Mouse (Mus musculus) right cerebral cortex, postnatal 10 days (tissue): ENCODE results near the gene Scand1.

Experiments used
- DNase-seq, 2 experiments: peaks; one replicate each; pipeline ENCODE4 v3.0.0; 2021; ENCODE audit warnings: low spot score in 2 of 2

Scand1 gene

GRCm38 (mm10) chr2:156312297-156312897 is at the start of gene Scand1, which contains the start of gene Cnbd2:
Scand1 (minus strand) TSS chr2:156312704.
Cnbd2 (plus strand) TSS chr2:156312299.
- DNase-seq: peak; percentile 88 to 91

GRCm38 (mm10) chr2:156356031-156356430 is 43.5 kb upstream of the Scand1 start:
- peak; percentile 70 to 76 for DNase-seq

- DNase-seq: peak in 1 of 2 experiments; percentile 44
These were observed 40.8 kb upstream of the Scand1 start for GRCm38 (mm10) chr2:156353265-156353692.

DNA sequence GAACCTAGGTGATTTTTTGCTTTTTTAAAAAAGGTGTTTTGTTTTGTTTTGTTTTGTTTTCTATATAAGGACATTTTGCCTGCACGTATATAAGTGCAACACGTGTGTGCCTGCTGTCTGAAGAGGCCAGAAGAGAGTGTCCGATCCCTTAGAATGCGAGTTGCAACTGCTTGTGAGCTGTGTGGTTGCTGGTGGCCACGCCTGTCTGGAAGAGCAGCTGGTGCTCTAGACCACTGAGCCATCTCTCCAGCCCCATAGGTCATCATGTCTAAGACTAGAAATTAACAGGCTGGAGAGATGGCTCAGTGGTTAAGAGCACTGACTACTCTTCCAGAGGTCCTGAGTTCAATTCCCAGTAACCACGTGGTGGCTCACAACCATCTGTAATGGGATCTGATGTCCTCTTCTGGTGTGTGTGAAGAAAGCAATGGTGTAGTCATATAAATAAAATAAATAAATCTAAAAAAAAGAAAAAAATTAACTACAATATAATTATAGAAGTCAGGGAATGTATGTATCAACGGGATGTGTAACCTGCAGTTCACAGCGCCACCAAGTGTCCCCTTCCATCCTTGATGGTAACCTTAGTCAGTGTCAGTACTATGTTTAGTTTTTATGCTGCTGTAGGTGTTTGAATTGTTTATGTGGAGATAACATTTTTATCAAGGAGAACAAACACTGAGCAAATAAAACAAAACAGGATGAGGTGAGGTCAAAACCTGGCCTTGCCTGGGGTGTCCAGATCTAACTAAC is 40.1 kb upstream of the Scand1 start:
- DNase-seq: no peak

- DNase-seq: no peak
These were observed 38.7 kb upstream of the Scand1 start for GRCm38 (mm10) chr2:156351243-156351642.

- DNase-seq: peak in 1 of 2 experiments; percentile 50
These were observed 36.9 kb upstream of the Scand1 start for GRCm38 (mm10) chr2:156349286-156349848.

DNA sequence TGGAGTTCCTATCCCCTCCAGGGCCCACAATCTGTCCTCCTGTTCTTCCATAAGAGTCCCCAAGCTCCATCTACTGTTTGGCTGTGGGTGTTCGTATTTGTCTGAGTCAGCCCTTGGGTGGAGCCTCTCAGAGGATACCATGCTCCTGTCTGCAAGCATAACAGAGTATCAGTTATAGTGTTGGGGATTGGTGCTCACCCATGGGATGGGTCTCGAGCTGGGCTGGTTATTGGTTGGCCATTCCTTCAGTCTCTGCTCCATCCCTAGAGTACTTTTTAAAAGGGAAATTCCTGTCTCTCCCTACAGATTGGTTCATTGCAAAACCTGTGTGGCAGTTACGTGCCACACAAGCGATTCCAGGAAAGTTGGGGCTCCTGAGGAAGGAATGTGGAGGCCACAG is 36.3 kb upstream of the Scand1 start:
- no peak for DNase-seq

DNA sequence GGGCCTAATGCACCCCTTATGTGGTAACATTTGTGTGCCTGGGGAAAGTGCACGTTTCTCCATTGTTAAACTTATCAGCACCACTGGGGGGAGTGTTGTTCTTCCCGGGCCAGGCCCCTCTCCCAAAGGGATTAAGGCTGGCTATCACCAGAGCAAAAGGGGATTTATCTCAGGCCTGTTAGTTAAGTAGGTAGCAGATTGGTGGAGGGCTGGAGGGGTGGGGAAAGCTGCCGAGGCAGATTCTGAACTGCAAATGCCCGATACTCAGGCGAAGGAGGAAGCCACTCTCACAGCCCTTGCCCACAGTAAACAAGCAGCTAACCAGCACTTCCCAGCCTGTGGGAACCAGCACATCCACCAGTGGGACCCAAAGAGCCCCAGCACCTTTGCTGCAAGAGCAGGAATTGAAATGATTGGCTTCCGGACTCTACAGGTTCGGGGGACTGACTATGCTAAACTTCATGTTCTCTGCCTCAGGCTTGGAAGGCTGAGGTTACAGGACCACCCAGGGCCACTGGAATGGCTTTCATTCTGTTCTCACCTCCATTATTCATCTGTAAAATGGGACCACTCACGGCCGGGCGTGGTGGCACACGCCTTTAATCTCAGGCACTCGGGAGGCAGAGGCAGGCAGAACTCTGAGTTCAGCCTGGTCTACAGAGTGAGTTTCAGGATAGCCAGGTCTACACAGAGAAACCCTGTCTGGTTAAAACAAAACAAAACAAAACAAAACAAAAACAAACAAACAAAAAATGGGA is 32.5 kb upstream of the Scand1 start:
- no peak for DNase-seq

GRCm38 (mm10) chr2:156340078-156340477 is 27.6 kb upstream of the Scand1 start:
- no peak for DNase-seq

- DNase-seq: no peak
These were observed 19.0 kb upstream of the Scand1 start for GRCm38 (mm10) chr2:156331446-156331965.

- no peak for DNase-seq
These were observed 18.2 kb upstream of the Scand1 start for GRCm38 (mm10) chr2:156330681-156331080.

GRCm38 (mm10) chr2:156324681-156325080 is 12.2 kb upstream of the Scand1 start:
- no peak for DNase-seq

- peak; percentile 50 to 63 for DNase-seq
These were observed 11.6 kb upstream of the Scand1 start for GRCm38 (mm10) chr2:156324116-156324588.

DNA sequence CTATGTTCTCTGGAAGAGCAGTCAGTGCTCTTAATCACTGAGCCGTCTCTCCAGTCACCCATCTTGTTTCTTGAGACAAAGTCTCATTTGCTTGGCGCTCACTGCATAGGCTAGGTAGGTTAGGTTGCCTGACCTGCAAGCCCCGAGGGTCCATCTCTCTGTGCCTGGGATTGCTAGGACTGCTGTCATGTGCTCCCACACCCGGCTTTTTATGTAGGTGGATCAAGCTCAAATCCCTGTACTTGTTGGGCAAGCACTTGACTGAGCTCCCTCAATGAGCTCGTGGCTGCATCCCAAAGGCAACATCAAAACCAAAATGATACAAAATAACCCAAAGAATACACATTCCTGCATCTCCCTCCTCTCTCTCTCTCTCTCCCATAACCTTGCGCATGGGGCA is 9.0 kb upstream of the Scand1 start:
- DNase-seq: no peak

GRCm38 (mm10) chr2:156318491-156318890 is 6.0 kb upstream of the Scand1 start:
- no peak for DNase-seq

- DNase-seq: no peak
These were observed 2.3 kb upstream of the Scand1 start for GRCm38 (mm10) chr2:156314811-156315210.

DNA sequence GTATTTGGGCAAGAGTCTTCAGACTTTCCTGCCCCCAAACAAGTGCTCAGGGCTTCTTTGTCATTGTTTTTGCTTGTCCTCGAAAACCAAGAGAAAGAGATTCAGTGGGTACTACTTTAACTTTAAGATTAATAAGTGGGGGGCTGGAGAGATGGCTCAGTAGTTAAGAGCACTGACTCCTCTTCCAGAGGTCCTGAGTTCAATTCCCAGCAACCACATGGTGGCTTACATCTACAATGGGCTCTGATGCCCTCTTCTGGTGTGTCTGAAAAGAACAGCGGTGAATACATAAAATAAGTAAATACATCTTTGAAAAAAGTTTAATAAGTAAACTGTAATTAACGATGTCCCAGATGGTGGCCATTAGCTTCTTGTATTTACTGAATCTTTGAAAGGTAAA is 649 bp upstream of the Scand1 start:
- no peak for DNase-seq

DNA sequence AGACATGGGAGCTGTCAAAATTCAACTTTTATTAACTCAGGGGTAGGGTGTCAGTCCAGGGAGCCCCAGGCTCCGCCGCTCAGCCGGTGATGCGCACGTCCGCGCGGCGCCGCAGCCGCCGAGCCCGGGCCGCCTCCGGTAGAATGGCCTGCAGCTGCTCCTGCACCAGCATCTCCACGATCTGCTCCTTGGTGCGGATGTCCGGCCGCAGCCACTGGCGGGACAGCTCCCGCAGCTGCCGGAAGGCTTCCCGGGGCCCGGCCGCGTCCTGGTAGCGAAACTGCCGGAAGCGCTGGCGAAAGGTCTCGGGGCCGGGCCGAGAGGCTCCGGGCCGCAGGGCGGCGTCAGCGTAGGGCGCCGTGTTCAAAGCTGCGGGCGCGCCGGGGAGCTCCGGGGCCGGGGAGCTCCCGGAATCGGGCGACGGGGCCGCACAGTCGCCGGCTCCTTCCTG is 638 bp downstream of the Scand1 start:
- DNase-seq: peak; percentile 56 to 59

DNA sequence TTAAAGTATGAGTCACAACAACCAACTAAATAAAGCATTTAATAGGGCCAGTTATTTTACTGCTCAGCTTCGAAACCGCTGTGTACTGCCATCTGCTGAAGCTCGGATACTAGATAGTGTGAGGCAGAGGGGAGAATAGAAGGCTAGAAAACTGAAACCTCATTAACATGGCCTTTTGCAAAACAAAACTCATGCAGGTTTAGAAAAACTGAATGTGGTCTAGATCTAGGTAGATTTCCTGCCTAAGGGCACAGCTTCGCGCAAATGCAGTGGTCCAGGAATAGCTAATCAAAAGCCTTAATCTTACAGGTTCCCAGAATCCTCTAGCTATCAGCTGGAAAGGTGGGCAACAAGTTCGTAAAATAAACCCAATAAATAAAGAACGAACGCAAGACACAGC is 1.1 kb downstream of the Scand1 start:
- DNase-seq: no peak

DNA sequence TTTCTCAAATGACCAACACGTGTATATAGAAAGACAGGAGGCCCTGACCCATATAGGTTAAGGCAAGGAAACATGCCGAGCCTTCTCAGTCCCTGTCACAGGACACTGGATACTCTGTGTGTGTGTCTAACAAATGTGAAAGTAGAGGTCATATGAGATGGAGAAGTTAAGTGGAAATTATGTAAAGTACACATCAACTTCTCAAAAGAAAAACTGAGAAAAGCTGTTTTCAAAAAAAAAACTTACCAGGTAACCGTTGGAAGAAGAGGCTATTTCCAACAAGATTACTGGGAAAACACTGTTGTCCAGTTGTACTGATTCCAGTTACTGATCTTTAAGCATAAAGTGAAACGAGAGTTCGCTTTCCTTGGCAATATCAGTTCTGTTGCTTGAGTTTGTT is 1.6 kb downstream of the Scand1 start:
- no peak for DNase-seq

- DNase-seq: no peak
These were observed 2.0 kb downstream of the Scand1 start for GRCm38 (mm10) chr2:156310455-156310854.

DNA sequence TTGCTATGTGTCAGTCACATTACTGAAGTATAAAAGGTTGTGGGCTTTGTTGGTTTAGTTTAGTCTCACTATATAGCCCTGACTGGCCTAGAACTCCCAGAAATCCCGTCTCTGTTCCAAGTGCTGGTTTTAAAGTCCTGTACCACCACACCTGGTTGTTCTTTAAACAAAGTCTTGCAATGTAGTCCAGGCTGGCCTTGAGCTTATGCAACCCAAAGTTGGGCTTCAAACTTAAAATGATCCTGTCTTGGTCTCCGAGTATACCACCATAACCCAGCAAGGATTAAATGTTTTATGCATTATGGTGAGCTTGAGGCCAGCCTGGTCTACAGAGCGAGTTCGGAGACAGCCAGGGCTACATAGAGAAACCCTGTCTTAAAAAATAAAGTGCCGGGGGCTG is 2.6 kb downstream of the Scand1 start:
- DNase-seq: no peak
